Mouse (Mus musculus) kidney, embryonic 15.5 days (tissue): ENCODE results near the gene Clec12a. TPM values are rescaled to one million over a fixed set of nuclear protein-coding genes. Genes with fewer than 3 reads are reported as not detected.

Source experiments
- ATAC-seq: fragments of 200-750 bp; cut with Nextera tagmentation; replicated peaks from 2 replicates; pipeline ENCODE4 v1.8.0; 2017; ENCODE audit warnings: moderate TSS enrichment; ENCODE audit not compliant: low FRiP score
- H3K27ac ChIP-seq: fragments of 300-500 bp; sonication (generic); 2 replicates; pipeline ENCODE4 v1.5.1; 2015; ENCODE audit warnings: mild to moderate bottlenecking, inconsistent platforms
- H3K27me3 ChIP-seq: fragments of 300-500 bp; sonication (generic); 2 replicates; pipeline ENCODE4 v1.6.1; 2015; ENCODE audit warnings: inconsistent platforms
- H3K36me3 ChIP-seq: fragments of 300-500 bp; sonication (generic); 2 replicates; pipeline ENCODE4 v1.6.1; 2015; ENCODE audit warnings: inconsistent platforms
- H3K4me1 ChIP-seq: fragments of 300-500 bp; sonication (generic); 2 replicates; pipeline ENCODE4 v1.6.1; 2015; ENCODE audit warnings: inconsistent platforms
- H3K4me2 ChIP-seq: fragments of 300-500 bp; sonication (generic); 2 replicates; pipeline ENCODE4 v1.6.1; 2015; ENCODE audit warnings: moderate library complexity, mild to moderate bottlenecking, inconsistent platforms
- H3K4me3 ChIP-seq: fragments of 300-500 bp; sonication (generic); replicated peaks from 2 replicates; pipeline ENCODE4 v1.5.1; 2015; ENCODE audit warnings: mild to moderate bottlenecking, inconsistent platforms
- H3K9ac ChIP-seq: fragments of 300-500 bp; sonication (generic); 2 replicates; pipeline ENCODE4 v1.6.1; 2015; ENCODE audit warnings: mild to moderate bottlenecking, inconsistent platforms
- H3K9me3 ChIP-seq: fragments of 300-500 bp; sonication (generic); replicated peaks from 2 replicates; pipeline ENCODE4 v1.6.1; 2016; ENCODE audit warnings: inconsistent platforms
- WGBS: fragments of 180-500 bp; shearing (Covaris S2); methylation state at CpG from one replicate; pipeline ENCODE4 v1.1.7; 2015; ENCODE audit warnings: mixed read lengths; 5-methylcytosine and 5-hydroxymethylcytosine counted together
- polyA plus RNA-seq: library from polyadenylated mRNA; unstranded; fragments of >200 nt; fragmentation: Nextera tagmentation; extraction: Ambion mirVana; gene quantifications from 2 replicates; pipeline ENCODE4 v1.2.1, GENCODE M21; 2015

The Clec12a gene
- polyA plus RNA-seq, 1 experiment from 2014 or later = 0.71 TPM

- H3K36me3 ChIP-seq = no peaks in the 10 kb centered on the region
- H3K27ac ChIP-seq = no peak overlapping the region
- H3K4me1 ChIP-seq = no peaks in the 10 kb centered on the region
- 91% methylated on average over 1 of the region's 1 CpGs for WGBS
- ATAC-seq = no peak
- H3K9ac ChIP-seq = no peak overlapping the region
- no peak overlapping the region for H3K4me2 ChIP-seq
- H3K4me3 ChIP-seq = no peak overlapping the region
- H3K9me3 ChIP-seq = no peaks in the 10 kb centered on the region
- H3K27me3 ChIP-seq = no peaks in the 10 kb centered on the region
These were observed 71.7 kb downstream of the Clec12a start for GRCm38 (mm10) chr6:129414177-129414576.

Other genes with a start within 250 kb of the Clec12a start
- gene Clec2e, start 241.8 kb upstream of the Clec12a start, polyA plus RNA-seq = 0.06 TPM in 1 of 2 replicates, not detected in the other
- 0.51 and 1.1 TPM in 2 replicates for gene Clec2d, start 162.1 kb upstream of the Clec12a start, polyA plus RNA-seq
- not detected in 2 replicates for gene Cd69, start 67.3 kb upstream of the Clec12a start, polyA plus RNA-seq
- gene 4922502D21Rik, start 10.9 kb upstream of the Clec12a start, polyA plus RNA-seq = not detected in 2 replicates
- not detected in 2 replicates for gene Clec12b, start 43.2 kb downstream of the Clec12a start, polyA plus RNA-seq
- gene Clec1b, start 54.6 kb downstream of the Clec12a start, polyA plus RNA-seq = 2.2 and 2.7 TPM in 2 replicates
- gene Clec9a, start 66.2 kb downstream of the Clec12a start, polyA plus RNA-seq = 0.45 and 0.55 TPM in 2 replicates
- gene Clec1a, start 109.3 kb downstream of the Clec12a start, polyA plus RNA-seq = 8.6 and 9.5 TPM in 2 replicates
- gene Olr1, start 164.5 kb downstream of the Clec12a start, polyA plus RNA-seq = 0.17 TPM in 1 of 2 replicates, not detected in the other
- gene Tmem52b, start 169.9 kb downstream of the Clec12a start, polyA plus RNA-seq = 44.7 and 45.4 TPM in 2 replicates
- 60.8 and 62.8 TPM in 2 replicates for gene Gabarapl1, start 190.5 kb downstream of the Clec12a start, polyA plus RNA-seq
- gene Klre1, start 235.2 kb downstream of the Clec12a start, polyA plus RNA-seq = not detected in 2 replicates
- gene Klrd1, start 249.1 kb downstream of the Clec12a start, polyA plus RNA-seq = not detected in 2 replicates